Mouse (Mus musculus): ENCODE measurements around the gene Fanca. TPM values are rescaled to one million over a fixed set of nuclear protein-coding genes. Genes with fewer than 3 reads are reported as not detected.
A peak's percentile ranks its signal among the peaks of the same experiment; 100 is the strongest.

The Fanca gene
- polyA plus RNA-seq, 1 experiment from 2014 or later: 40.4 TPM

GRCm38 (mm10) chr8:123341040-123342015, 23.0 kb upstream of the Fanca start:
- no peak overlapping the region for H3K4me3 ChIP-seq
- no peak for DNase-seq (ENCODE audit: low spot score)
- H3K36me3 ChIP-seq: peaks cover 9% of the 10 kb centered on the region
- H3K27ac ChIP-seq (replicated peaks): no peak overlapping the region
- H3K4me1 ChIP-seq: no peaks in the 10 kb centered on the region
- no peaks in the 10 kb centered on the region for H3K27me3 ChIP-seq (ENCODE audit: low read depth, poor library complexity, severe bottlenecking)
- H3K9me3 ChIP-seq (replicated peaks): no peaks in the 10 kb centered on the region; the same call in 1 of the 2 replicates
- WGBS: 90% methylated on average over 27 of the region's 27 CpGs

- peaks cover 9% of the 10 kb centered on the region for H3K36me3 ChIP-seq
- no peaks in the 10 kb centered on the region for H3K27me3 ChIP-seq (ENCODE audit: low read depth, poor library complexity, severe bottlenecking)
- no peak for DNase-seq (ENCODE audit: low spot score)
- no peak overlapping the region for H3K27ac ChIP-seq (replicated peaks)
- H3K4me1 ChIP-seq: no peaks in the 10 kb centered on the region
- WGBS: 92% methylated on average over 4 of the region's 4 CpGs
- no peak overlapping the region for H3K4me3 ChIP-seq
- H3K9me3 ChIP-seq (replicated peaks): no peaks in the 10 kb centered on the region; the same call in 1 of the 2 replicates
Measured at GRCm38 (mm10) chr8:123340071-123340470, 21.7 kb upstream of the Fanca start.

DNA sequence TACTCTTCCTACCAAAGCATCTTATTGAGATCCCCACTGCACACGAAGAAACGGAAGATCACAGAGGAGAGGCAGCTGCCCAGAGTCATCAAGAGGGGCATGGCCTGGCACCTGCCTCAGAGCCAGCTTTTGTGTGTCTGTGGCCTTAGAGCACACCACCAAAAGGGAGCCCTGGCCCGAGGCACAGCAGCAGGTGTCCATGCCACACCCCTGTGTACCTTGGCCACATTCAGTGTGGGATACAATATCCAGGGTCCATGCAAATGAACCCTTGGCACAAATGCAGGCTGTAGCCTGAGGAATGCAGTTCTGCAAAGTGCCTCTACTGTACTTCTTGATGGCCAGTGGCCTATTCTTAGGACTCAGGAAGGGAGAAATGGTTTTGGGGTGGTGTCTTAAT, 19.1 kb upstream of the Fanca start:
- H3K36me3 ChIP-seq: peaks cover 9% of the 10 kb centered on the region
- H3K4me3 ChIP-seq: no peak overlapping the region
- H3K27ac ChIP-seq (replicated peaks): no peak overlapping the region
- no peak for DNase-seq (ENCODE audit: low spot score)
- H3K9me3 ChIP-seq (replicated peaks): no peaks in the 10 kb centered on the region; the same call in 1 of the 2 replicates
- peaks cover 19% of the 10 kb centered on the region for H3K27me3 ChIP-seq (ENCODE audit: low read depth, poor library complexity, severe bottlenecking)
- 92% methylated on average over 3 of the region's 3 CpGs for WGBS
- H3K4me1 ChIP-seq: peaks cover 22% of the 10 kb centered on the region

DNA sequence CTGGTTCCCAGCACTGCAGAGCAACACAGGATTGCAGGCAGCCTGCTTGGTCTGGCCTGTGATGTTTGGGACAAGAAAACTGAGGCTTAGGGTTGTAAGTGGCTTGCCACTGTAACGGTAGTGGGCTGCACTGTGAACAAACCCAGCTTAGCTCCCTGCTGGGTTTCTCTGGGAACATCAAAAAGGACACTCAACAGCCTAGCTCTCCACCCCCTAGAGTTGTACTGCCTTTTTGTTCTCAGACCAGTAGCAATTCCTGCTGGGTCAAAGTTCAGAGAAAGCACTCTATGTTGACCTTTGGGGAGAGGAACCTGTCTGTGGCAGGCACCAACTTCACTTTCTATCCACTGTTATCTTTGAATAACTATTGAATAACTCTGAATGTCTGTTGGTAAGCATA, 16.1 kb upstream of the Fanca start:
- Histone ChIP-seq H3K27ac (replicated peaks) (peak overlapping the region; percentile 68), H3K4me1 (peaks cover 33% of the 10 kb centered on the region), H3K36me3 (peaks cover 2% of the 10 kb centered on the region; the same call in 1 of the 2 replicates), H3K27me3 (ENCODE audit: low read depth, poor library complexity, severe bottlenecking) (peaks cover 26% of the 10 kb centered on the region), H3K4me3 (peak overlapping the region; percentile 92), H3K9me3 (replicated peaks) (no peaks in the 10 kb centered on the region)
- WGBS: 0% methylated on average over 1 of the region's 1 CpGs
- no peak for DNase-seq (ENCODE audit: low spot score)

DNA sequence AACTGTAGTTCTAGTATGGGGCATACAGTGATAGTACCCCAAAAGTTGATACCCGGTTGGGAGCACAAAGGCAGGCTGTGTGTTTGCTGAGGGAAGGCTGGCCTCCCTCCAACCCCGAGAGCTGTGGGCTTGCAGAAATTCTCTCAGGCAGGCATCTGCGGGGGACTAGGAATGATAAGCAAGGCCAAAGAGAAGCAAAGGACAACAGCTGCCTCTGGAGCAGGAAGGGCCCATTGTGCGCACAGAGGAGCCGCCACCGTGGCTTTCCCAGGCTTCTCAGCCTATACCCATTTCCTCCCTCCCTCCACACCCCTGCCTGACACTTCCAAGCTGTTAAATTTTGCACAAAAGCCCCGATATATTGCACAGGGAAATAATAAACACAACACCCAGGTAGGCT, 15.5 kb upstream of the Fanca start:
- Histone ChIP-seq H3K27ac (replicated peaks) (peak overlapping the region; percentile 68), H3K36me3 (no peaks in the 10 kb centered on the region), H3K27me3 (ENCODE audit: low read depth, poor library complexity, severe bottlenecking) (peaks cover 26% of the 10 kb centered on the region), H3K4me3 (peak overlapping the region; percentile 92), H3K4me1 (peaks cover 33% of the 10 kb centered on the region), H3K9me3 (replicated peaks) (no peaks in the 10 kb centered on the region)
- WGBS: 1% methylated on average over 7 of the region's 7 CpGs
- DNase-seq (ENCODE audit: low spot score): peak; percentile 27

DNA sequence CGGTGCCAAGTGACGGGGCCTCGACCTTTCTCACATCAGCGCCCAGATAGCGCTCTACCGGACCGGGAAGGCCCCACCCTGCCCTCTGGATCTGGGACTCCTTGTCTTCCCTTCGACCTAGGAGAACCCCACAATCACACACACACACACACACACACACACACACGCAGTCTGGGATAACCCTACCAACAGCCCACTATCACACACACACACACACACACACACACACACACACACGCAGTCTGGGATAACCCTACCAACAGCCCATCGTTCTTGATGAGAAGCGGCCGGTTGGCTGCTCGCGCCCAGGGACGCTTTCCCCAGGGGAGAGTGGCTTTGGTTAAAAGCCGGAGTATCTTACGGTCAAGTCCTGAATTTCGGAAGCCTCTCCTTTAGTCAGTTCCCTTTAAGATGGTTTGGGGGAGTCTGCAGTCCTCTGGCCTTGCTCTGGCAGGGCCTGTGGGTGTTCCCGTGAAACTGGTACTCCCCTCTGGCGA, 14.8 kb upstream of the Fanca start:
- Histone ChIP-seq H3K27me3 (ENCODE audit: low read depth, poor library complexity, severe bottlenecking) (peaks cover 26% of the 10 kb centered on the region), H3K27ac (replicated peaks) (peak overlapping the region; percentile 89), H3K4me3 (peak overlapping the region; percentile 92), H3K9me3 (replicated peaks) (no peaks in the 10 kb centered on the region), H3K36me3 (no peaks in the 10 kb centered on the region), H3K4me1 (peaks cover 33% of the 10 kb centered on the region)
- WGBS: under 1% methylated on average over 21 of the region's 21 CpGs
- DNase-seq (ENCODE audit: low spot score): peak; percentile 38

DNA sequence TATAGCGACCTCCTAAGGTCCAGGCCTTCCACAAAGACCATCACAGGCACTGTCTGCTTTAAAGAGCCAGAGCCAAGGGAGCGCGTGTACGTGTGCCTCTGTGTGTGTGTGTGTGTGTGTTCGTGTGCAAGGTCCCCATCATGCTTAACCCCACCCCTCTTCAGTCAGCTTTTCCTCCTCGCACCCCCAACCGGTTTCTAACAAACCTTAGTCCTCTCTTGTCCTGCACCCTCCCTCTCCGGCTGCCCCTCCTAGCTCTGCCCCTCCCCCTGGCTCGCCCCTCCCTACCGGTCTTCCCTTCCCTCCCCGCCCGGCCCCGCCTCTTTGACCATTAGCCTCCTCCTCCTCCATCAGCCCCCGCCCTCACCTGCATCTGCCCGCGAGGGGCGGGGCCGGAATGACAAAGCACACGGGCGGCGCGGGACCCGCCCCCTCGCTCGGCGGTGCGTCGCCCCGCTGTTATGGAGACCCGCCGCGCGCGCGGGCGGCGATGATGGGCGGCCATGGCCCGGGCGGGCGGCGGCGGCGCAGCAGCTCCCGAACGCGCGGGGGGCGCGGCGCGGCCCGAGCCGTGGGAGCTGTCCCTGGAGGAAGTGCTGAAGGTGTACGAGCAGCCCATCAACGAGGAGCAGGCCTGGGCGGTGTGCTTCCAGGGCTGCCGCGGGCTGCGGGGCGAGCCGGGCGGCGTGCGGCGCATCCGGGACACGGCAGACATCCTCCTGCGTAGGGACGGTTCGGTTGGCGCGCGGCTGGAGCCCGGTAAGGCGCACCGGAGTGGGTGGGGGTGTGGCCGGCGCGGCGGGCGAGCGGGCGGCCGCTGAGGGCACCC, 14.1 kb upstream of the Fanca start, which contains the start of gene Spire2:
Spire2 (plus strand) TSS at position 452 of the 829 bp plus-strand sequence.
- Histone ChIP-seq H3K9me3 (replicated peaks) (no peaks in the 10 kb centered on the region), H3K4me1 (peaks cover 33% of the 10 kb centered on the region), H3K4me3 (peak within 1 kb of the TSS; percentile 92), H3K27ac (replicated peaks) (peak within 1 kb of the TSS; percentile 89), H3K36me3 (no peaks in the 10 kb centered on the region), H3K27me3 (ENCODE audit: low read depth, poor library complexity, severe bottlenecking) (peaks cover 26% of the 10 kb centered on the region)
- DNase-seq (ENCODE audit: low spot score): peak; percentile 87
- WGBS: under 1% methylated on average over 85 of the region's 85 CpGs

- H3K36me3 ChIP-seq: no peaks in the 10 kb centered on the region
- peaks cover 33% of the 10 kb centered on the region for H3K4me1 ChIP-seq
- no peak for DNase-seq (ENCODE audit: low spot score)
- H3K4me3 ChIP-seq: peak overlapping the region; percentile 92
- peak overlapping the region; percentile 89 for H3K27ac ChIP-seq (replicated peaks)
- WGBS: 44% methylated on average over 8 of the region's 8 CpGs
- no peaks in the 10 kb centered on the region for H3K9me3 ChIP-seq (replicated peaks)
- peaks cover 26% of the 10 kb centered on the region for H3K27me3 ChIP-seq (ENCODE audit: low read depth, poor library complexity, severe bottlenecking)
Measured at GRCm38 (mm10) chr8:123331810-123332209, 13.4 kb upstream of the Fanca start.

DNA sequence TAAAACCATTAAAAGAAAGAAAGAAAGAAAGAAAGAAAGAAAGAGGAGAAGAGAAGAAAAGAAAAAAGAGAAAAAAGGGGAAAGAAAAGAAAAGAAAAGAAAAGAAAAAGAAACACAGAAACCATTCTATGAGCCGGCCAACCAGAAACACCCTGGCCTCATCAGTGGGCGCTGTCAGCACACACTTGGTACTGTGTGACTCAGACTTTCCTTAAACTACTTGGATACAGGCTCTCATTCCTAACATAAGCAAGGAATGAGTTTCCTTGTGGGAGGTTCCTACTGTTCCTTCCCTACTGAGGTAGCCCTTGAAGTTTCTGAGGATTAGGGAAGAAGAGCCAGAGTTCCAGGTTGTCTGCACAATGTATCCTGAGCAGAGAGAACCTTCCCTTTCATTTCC, 12.9 kb upstream of the Fanca start:
- H3K36me3 ChIP-seq: no peaks in the 10 kb centered on the region
- DNase-seq (ENCODE audit: low spot score): no peak
- H3K27ac ChIP-seq (replicated peaks): no peak overlapping the region
- WGBS: 84% methylated on average over 2 of the region's 2 CpGs
- peaks cover 33% of the 10 kb centered on the region for H3K4me1 ChIP-seq
- no peak overlapping the region for H3K4me3 ChIP-seq
- peaks cover 26% of the 10 kb centered on the region for H3K27me3 ChIP-seq (ENCODE audit: low read depth, poor library complexity, severe bottlenecking)
- no peaks in the 10 kb centered on the region for H3K9me3 ChIP-seq (replicated peaks)

- H3K9me3 ChIP-seq (replicated peaks): no peaks in the 10 kb centered on the region
- H3K4me1 ChIP-seq: peaks cover 33% of the 10 kb centered on the region
- no peak overlapping the region for H3K27ac ChIP-seq (replicated peaks)
- no peak overlapping the region for H3K4me3 ChIP-seq
- H3K27me3 ChIP-seq (ENCODE audit: low read depth, poor library complexity, severe bottlenecking): peaks cover 26% of the 10 kb centered on the region
- no peaks in the 10 kb centered on the region for H3K36me3 ChIP-seq
- DNase-seq (ENCODE audit: low spot score): no peak
- WGBS: 83% methylated on average over 6 of the region's 6 CpGs
Measured at GRCm38 (mm10) chr8:123330701-123331100, 12.3 kb upstream of the Fanca start.

- H3K4me1 ChIP-seq: peaks cover 33% of the 10 kb centered on the region
- no peak overlapping the region for H3K4me3 ChIP-seq
- DNase-seq (ENCODE audit: low spot score): no peak
- peaks cover 26% of the 10 kb centered on the region for H3K27me3 ChIP-seq (ENCODE audit: low read depth, poor library complexity, severe bottlenecking)
- 68% methylated on average over 5 of the region's 5 CpGs for WGBS
- no peak overlapping the region for H3K27ac ChIP-seq (replicated peaks)
- H3K9me3 ChIP-seq (replicated peaks): no peaks in the 10 kb centered on the region
- no peaks in the 10 kb centered on the region for H3K36me3 ChIP-seq
Measured at GRCm38 (mm10) chr8:123329961-123330360, 11.6 kb upstream of the Fanca start.

DNA sequence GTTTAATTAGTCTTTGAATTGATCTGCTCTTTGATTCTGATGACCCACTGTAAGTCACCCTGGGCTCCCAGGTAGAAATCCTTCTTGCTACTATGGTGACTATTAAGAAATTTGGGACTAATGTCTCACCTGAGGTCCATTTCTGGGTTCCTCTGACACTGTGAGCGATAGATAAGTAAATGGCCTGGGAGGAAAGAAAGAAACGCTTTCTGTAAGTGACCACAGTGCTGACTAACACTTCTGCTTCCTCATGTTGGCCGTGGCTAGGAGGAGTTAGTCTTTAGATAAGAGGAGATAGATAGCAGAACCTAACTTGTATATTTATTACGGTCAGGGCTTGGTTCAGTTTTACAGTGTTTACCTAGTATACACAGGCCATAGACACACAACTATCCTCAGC, 11.0 kb upstream of the Fanca start:
- H3K36me3 ChIP-seq: no peaks in the 10 kb centered on the region
- peaks cover 28% of the 10 kb centered on the region for H3K4me1 ChIP-seq
- H3K4me3 ChIP-seq: no peak overlapping the region
- no peak for DNase-seq (ENCODE audit: low spot score)
- peaks cover 24% of the 10 kb centered on the region for H3K27me3 ChIP-seq (ENCODE audit: low read depth, poor library complexity, severe bottlenecking)
- H3K9me3 ChIP-seq (replicated peaks): no peaks in the 10 kb centered on the region
- H3K27ac ChIP-seq (replicated peaks): no peak overlapping the region
- WGBS: 90% methylated on average over 4 of the region's 4 CpGs
